Mouse (Mus musculus): ENCODE data around the gene Dydc2.

Dydc2 gene

GRCm38 (mm10) chr14:41035146-41035798 is 33.7 kb downstream of the Dydc2 start:
- in situ Hi-C loops (cut with MboI): no loop called here

GRCm38 (mm10) chr14:41033135-41034110 is 35.6 kb downstream of the Dydc2 start:
- in situ Hi-C loops (cut with MboI): loop anchor here (5.0 kb wide), 1 partner anchor 56 kb away; no protein-coding TSS in a partner anchor

GRCm38 (mm10) chr14:41030989-41031513 is 38.0 kb downstream of the Dydc2 start:
- in situ Hi-C loops (cut with MboI): loop anchor here (5.0 kb wide), 1 partner anchor 54 kb away; no protein-coding TSS in a partner anchor

- in situ Hi-C loops (cut with MboI): loop anchor here (10.0 kb wide), 1 partner anchor 115 kb away; no protein-coding TSS in a partner anchor
Observed at GRCm38 (mm10) chr14:41029303-41029702, 39.7 kb downstream of the Dydc2 start.

- in situ Hi-C loops (cut with MboI): loop anchor here (10.0 kb wide), 1 partner anchor 111 kb away; no protein-coding TSS in a partner anchor
Observed at GRCm38 (mm10) chr14:41025594-41026284, 43.3 kb downstream of the Dydc2 start.

- in situ Hi-C loops (cut with MboI): loop anchor here (10.0 kb wide), 1 partner anchor 110 kb away; no protein-coding TSS in a partner anchor
Observed at GRCm38 (mm10) chr14:41025087-41025486, 43.9 kb downstream of the Dydc2 start.

- in situ Hi-C loops (cut with MboI): loop anchor here (10.0 kb wide), 1 partner anchor 106 kb away; no protein-coding TSS in a partner anchor
Observed at GRCm38 (mm10) chr14:41021246-41021645, 47.8 kb downstream of the Dydc2 start.

- in situ Hi-C loops (cut with MboI): no loop called here
Observed at GRCm38 (mm10) chr14:41017460-41017859, 51.5 kb downstream of the Dydc2 start.

- in situ Hi-C loops (cut with MboI): no loop called here
Observed at GRCm38 (mm10) chr14:41014701-41015240, 54.2 kb downstream of the Dydc2 start.

- in situ Hi-C loops (cut with MboI): no loop called here
Observed at GRCm38 (mm10) chr14:41013630-41014613, 55.1 kb downstream of the Dydc2 start, which contains the start of gene Fam213a. Gene Fam213a, minus strand, starts transcription at chr14:41013788.

- in situ Hi-C loops (cut with MboI): no loop called here
Observed at GRCm38 (mm10) chr14:41013143-41013542, 55.9 kb downstream of the Dydc2 start.

GRCm38 (mm10) chr14:41011916-41012315 is 57.1 kb downstream of the Dydc2 start:
- in situ Hi-C loops (cut with MboI): no loop called here

GRCm38 (mm10) chr14:41008138-41008537 is 60.9 kb downstream of the Dydc2 start:
- in situ Hi-C loops (cut with MboI): no loop called here

- in situ Hi-C loops (cut with MboI): no loop called here
Observed at GRCm38 (mm10) chr14:41007641-41008040, 61.4 kb downstream of the Dydc2 start.

GRCm38 (mm10) chr14:41006899-41007298 is 62.1 kb downstream of the Dydc2 start:
- in situ Hi-C loops (cut with MboI): no loop called here

GRCm38 (mm10) chr14:41006263-41006662 is 62.7 kb downstream of the Dydc2 start:
- in situ Hi-C loops (cut with MboI): no loop called here

- in situ Hi-C loops (cut with MboI): no loop called here
Observed at GRCm38 (mm10) chr14:41005716-41006115, 63.3 kb downstream of the Dydc2 start.

GRCm38 (mm10) chr14:41004201-41005141 is 64.5 kb downstream of the Dydc2 start:
- in situ Hi-C loops (cut with MboI): no loop called here

- in situ Hi-C loops (cut with MboI): no loop called here
Observed at GRCm38 (mm10) chr14:41001576-41001975, 67.4 kb downstream of the Dydc2 start.
